14 mouse cellular contexts compared by ENCODE assay signal in the genomic region with DNA sequence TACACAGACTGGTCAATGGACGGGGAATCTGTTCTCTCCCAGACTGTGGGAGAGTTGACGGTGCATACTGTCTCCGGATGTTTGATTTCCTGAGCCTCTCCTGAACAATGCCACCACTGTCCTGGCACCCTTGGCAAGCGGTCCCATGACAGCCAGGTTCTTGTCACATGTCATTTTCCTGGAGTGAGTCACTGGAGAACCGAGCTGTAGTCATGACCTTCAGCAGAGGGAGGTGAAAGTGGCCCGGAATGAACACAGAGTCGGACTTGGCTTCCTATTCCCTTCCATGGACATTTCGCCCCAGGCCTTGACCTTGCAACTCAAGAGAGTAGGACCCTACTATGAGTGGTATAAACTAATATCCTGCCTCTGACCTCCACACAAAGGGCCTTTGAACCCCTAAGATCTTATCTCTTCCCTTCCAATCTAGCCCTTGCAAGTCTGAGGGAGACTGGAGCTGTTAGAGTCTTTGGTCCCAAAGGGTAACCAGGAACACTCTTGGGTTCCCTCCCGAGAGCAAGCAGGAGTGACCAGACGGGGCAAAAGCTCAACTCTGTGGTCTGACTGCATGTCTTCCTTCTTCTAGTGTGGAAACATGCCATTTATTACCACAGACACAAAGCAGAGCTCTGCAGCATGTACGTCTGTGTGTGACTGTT.
DNase-seq lines count a peak whose midpoint lies in the region; ATAC-seq and TF ChIP-seq lines count a peak whose summit lies in the region.
"Had no signal": no experiment of that assay in that cellular context is flagged by ENCODE, and none has a peak within 500 bp of the region (broad histone marks: within the 10 kb centered on the region; RNA-seq: fewer than 3 reads in every experiment).

No protein-coding gene starts in this region.

- peak; percentile 96 for TF ChIP-seq EP300 in heart, adult 2 months (IDR thresholded peaks at IDR 0.05; ENCODE audit: insufficient read depth, low read depth, low read length)

- H3K4me2 ChIP-seq in intestine, embryonic 16.5 days (ENCODE audit: low read depth, low read length) = no peak overlapping the region
- H3K4me2 ChIP-seq in forebrain, postnatal 0 days (ENCODE audit: low read depth) = no peak overlapping the region

- H3K9ac ChIP-seq in heart, adult 2 months (ENCODE audit: low read depth, low read length) = no peak overlapping the region
- H3K9ac ChIP-seq in intestine, embryonic 16.5 days (ENCODE audit: low read depth, low read length) = no peak overlapping the region
- no peak overlapping the region for H3K9ac ChIP-seq in forebrain, postnatal 0 days

- no peaks in the 10 kb centered on the region for H3K9me3 ChIP-seq in intestine, embryonic 16.5 days (ENCODE audit: control insufficient read depth, low read length)
- no peaks in the 10 kb centered on the region for H3K9me3 ChIP-seq in forebrain, postnatal 0 days (ENCODE audit: low read length)

- H3K79me2 ChIP-seq in heart, adult 2 months (replicated peaks; ENCODE audit: control insufficient read depth, insufficient read depth, low read length) = no peaks in the 10 kb centered on the region

- no peaks in the 10 kb centered on the region for H3K27me3 ChIP-seq in heart, adult 2 months (ENCODE audit: control insufficient read depth, insufficient read depth, low read length)
- H3K27me3 ChIP-seq in intestine, embryonic 16.5 days (replicated peaks; ENCODE audit: control insufficient read depth, insufficient read depth, low read length) = no peaks in the 10 kb centered on the region
- no peaks in the 10 kb centered on the region for H3K27me3 ChIP-seq in forebrain, postnatal 0 days (ENCODE audit: insufficient read depth, low read length)
- H3K27me3 ChIP-seq: CH12.LX had no signal

- H3K36me3 ChIP-seq in heart, adult 2 months (ENCODE audit: control insufficient read depth, insufficient read depth, low read length) = no peaks in the 10 kb centered on the region
- no peaks in the 10 kb centered on the region for H3K36me3 ChIP-seq in intestine, embryonic 16.5 days (ENCODE audit: control insufficient read depth, insufficient read depth, low read length)
- H3K36me3 ChIP-seq in forebrain, postnatal 0 days (ENCODE audit: insufficient read depth) = no peaks in the 10 kb centered on the region

- no peak for TF ChIP-seq CTCF in heart, adult 2 months (IDR thresholded peaks at IDR 0.05)
- TF ChIP-seq CTCF in forebrain, postnatal 0 days (IDR thresholded peaks at IDR 0.05; ENCODE audit: low read depth) = no peak

- 26% methylated on average over 11 of the region's 11 CpGs for WGBS in heart, adult 2 months
- WGBS in intestine, embryonic 16.5 days = 55% methylated on average over 11 of the region's 11 CpGs
- 80% methylated on average over 11 of the region's 11 CpGs for WGBS in forebrain, postnatal 0 days

- H3K4me1 ChIP-seq in heart, adult 2 months (ENCODE audit: control insufficient read depth, insufficient read depth, low read length) = peaks cover 11% of the 10 kb centered on the region
- H3K4me1 ChIP-seq in intestine, embryonic 16.5 days (ENCODE audit: control insufficient read depth, insufficient read depth, low read length) = peaks cover 15% of the 10 kb centered on the region
- no peaks in the 10 kb centered on the region for H3K4me1 ChIP-seq in forebrain, postnatal 0 days (ENCODE audit: insufficient read depth)

- TF ChIP-seq POLR2A in heart, adult 2 months (IDR thresholded peaks at IDR 0.05; ENCODE audit: insufficient read depth, low read depth, low read length) = no peak; the same call in 1 of the 2 replicates

- peak; percentile 62 to 72 for DNase-seq in kidney, adult 8-10 months
- DNase-seq in kidney, postnatal 14 days = no peak
- DNase-seq in heart, adult 2 months = peak; percentile 52 to 73
- peak; percentile 57 to 81 for DNase-seq in lung, postnatal 4 days
- no peak for DNase-seq in T-cell, adult 2 months (ENCODE audit: low spot score)
- DNase-seq in forebrain, postnatal 0 days = no peak
- DNase-seq in cerebellum, adult 9-11 months = no peak
- DNase-seq: cerebellum, adult 2 months; retina, postnatal 1 day; thymus, adult 18-20 months had no signal

- peak overlapping the region; percentile 84 for H3K27ac ChIP-seq in heart, adult 2 months
- H3K27ac ChIP-seq in intestine, embryonic 16.5 days (ENCODE audit: low read length) = 0 out of 2 replicates have a peak overlapping the region, but pooled peaks have one; percentile 26
- H3K27ac ChIP-seq in forebrain, postnatal 0 days (ENCODE audit: low read depth, low read length) = no peak overlapping the region
- H3K27ac ChIP-seq: macrophage had no signal

- peak; percentile 49 for ATAC-seq in intestine, embryonic 16.5 days
- ATAC-seq in forebrain, postnatal 0 days = no peak

- intact Hi-C loops in heart, adult 2 months (cut with DNase I) = loop anchor here (5.0 kb wide), 1 partner anchor 207 kb away; no protein-coding TSS in a partner anchor

- no peak overlapping the region for H3K4me3 ChIP-seq in heart, adult 2 months
- no peak overlapping the region for H3K4me3 ChIP-seq in intestine, embryonic 16.5 days (ENCODE audit: low read length)
- no peak overlapping the region for H3K4me3 ChIP-seq in forebrain, postnatal 0 days (ENCODE audit: low read depth, low read length)
- H3K4me3 ChIP-seq: myocyte had no signal

Comparison
In these comparisons a context has a peak if more than half of its experiments do, and no peak if none do; other contexts are left out.
1. DNase-seq: peak in kidney, adult 8-10 months (2 of 2), heart, adult 2 months (2 of 2) and lung, postnatal 4 days (2 of 2); none in kidney, postnatal 14 days (single experiment), T-cell, adult 2 months (single experiment), forebrain, postnatal 0 days (single experiment) and cerebellum, adult 9-11 months (single experiment).